Mouse (Mus musculus) C2C12 (cell line): ENCODE measurements at regions not wholly inside any gene's neighbourhood (a gene's known extent, or its start where the extent isn't known, plus 50 kb on each side); places are given as distances from the start of the nearest gene placed in this dataset.
A peak's percentile ranks its signal among the peaks of the same experiment; 100 is the strongest.

Experiments used
- H3K27me3 ChIP-seq: one replicate; pipeline ENCODE4 v1.6.1; 2011; ENCODE audit not compliant: control insufficient read depth, insufficient read depth, insufficient read length
- H3K36me3 ChIP-seq: one replicate; pipeline ENCODE4 v1.6.1; 2011; ENCODE audit not compliant: control insufficient read depth, insufficient read depth
- H3K4me3 ChIP-seq: one replicate; pipeline ENCODE4 v1.5.1; 2011; ENCODE audit warnings: mild to moderate bottlenecking, control low read depth; ENCODE audit not compliant: poor library complexity, insufficient read depth, severe bottlenecking
- H3K79me2 ChIP-seq: one replicate; pipeline ENCODE4 v1.6.1; 2011; ENCODE audit not compliant: control insufficient read depth, insufficient read depth
- H3K79me3 ChIP-seq: one replicate; pipeline ENCODE4 v1.6.1; 2011; ENCODE audit warnings: low read depth, control low read depth
- H3ac ChIP-seq: one replicate; pipeline ENCODE3; 2011; ENCODE audit warnings: low read depth; ENCODE audit not compliant: control insufficient read depth, insufficient read length
- CEBPB ChIP-seq: IDR thresholded peaks from one replicate; pipeline ENCODE4 v1.6.1; 2011; ENCODE audit warnings: low read depth, mild to moderate bottlenecking, control low read depth, moderate library complexity
- CTCF ChIP-seq: IDR thresholded peaks from one replicate; pipeline ENCODE4 v1.5.1; 2011; ENCODE audit not compliant: control insufficient read depth, insufficient read depth, insufficient read length
- FOSL1 ChIP-seq: IDR thresholded peaks from one replicate; pipeline ENCODE4 v1.8.0; 2011; ENCODE audit warnings: mild to moderate bottlenecking, low read length; ENCODE audit not compliant: poor library complexity, insufficient read depth, severe bottlenecking
- MAX ChIP-seq: IDR thresholded peaks from one replicate; pipeline ENCODE4 v1.6.1; 2011; ENCODE audit warnings: mild to moderate bottlenecking, control low read depth
- MYOD1 ChIP-seq: IDR thresholded peaks from one replicate; pipeline ENCODE4 v1.6.1; 2011; ENCODE audit warnings: low read depth; ENCODE audit not compliant: control insufficient read depth, insufficient read length
- MYOG ChIP-seq: IDR thresholded peaks from one replicate; pipeline ENCODE4 v1.6.1; 2011; ENCODE audit not compliant: control insufficient read depth, insufficient read length; ENCODE audit errors: extremely low read depth
- USF1 ChIP-seq: IDR thresholded peaks from one replicate; pipeline ENCODE4 v1.6.1; 2011; ENCODE audit warnings: low read depth, mild to moderate bottlenecking, control low read depth, moderate library complexity

DNA sequence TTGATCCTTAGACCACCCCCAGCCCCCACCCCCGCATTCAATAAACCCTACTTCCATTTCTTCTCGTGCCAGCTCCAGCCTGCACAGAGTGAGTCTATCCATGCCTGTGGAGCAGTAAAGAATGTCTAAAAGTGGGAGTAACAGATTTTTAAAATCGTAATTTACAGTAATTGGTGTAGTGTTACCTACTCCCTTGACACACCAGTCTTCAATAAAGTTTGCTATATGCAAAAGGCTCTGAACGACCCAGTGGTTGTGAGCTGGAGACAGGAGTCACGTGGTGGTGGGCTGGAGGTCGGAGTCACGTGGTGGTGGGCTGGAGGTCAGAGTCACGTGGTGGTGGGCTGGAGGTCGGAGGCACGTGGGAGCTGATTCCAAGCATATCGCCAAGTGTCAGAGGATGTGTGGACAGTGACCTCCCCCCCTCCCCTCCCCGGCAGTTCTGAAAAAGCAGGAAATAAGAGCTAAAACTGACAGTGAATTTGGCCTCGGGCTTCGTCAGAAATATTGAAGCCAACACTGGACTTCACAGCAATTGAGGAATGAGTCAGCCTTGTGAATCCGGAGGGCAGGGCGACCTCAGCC lies 122.2 kb upstream of the Foxn2 start:
- no peaks in the 10 kb centered on the region for H3K36me3 ChIP-seq
- TF ChIP-seq CTCF (no peak), USF1 (peak; percentile 88), MYOD1 (no peak), MYOG (no peak), FOSL1 (no peak), MAX (no peak), CEBPB (no peak)
- H3K79me3 ChIP-seq = no peaks in the 10 kb centered on the region
- no peak overlapping the region for H3K4me3 ChIP-seq
- no peaks in the 10 kb centered on the region for H3K27me3 ChIP-seq
- no peak overlapping the region for H3ac ChIP-seq
- no peaks in the 10 kb centered on the region for H3K79me2 ChIP-seq

GRCm38 (mm10) chr17:88318936-88319335 lies 121.6 kb upstream of the Foxn2 start:
- H3K79me2 ChIP-seq = no peaks in the 10 kb centered on the region
- no peak for TF ChIP-seq FOSL1
- no peak for TF ChIP-seq MYOG
- TF ChIP-seq MYOD1 = no peak
- no peak for TF ChIP-seq USF1
- TF ChIP-seq CTCF = no peak
- no peak for TF ChIP-seq MAX
- no peak for TF ChIP-seq CEBPB
- H3K4me3 ChIP-seq = no peak overlapping the region
- no peaks in the 10 kb centered on the region for H3K36me3 ChIP-seq
- no peak overlapping the region for H3ac ChIP-seq
- H3K27me3 ChIP-seq = no peaks in the 10 kb centered on the region
- H3K79me3 ChIP-seq = no peaks in the 10 kb centered on the region

- H3K79me2 ChIP-seq = no peaks in the 10 kb centered on the region
- H3K4me3 ChIP-seq = no peak overlapping the region
- TF ChIP-seq MYOG = no peak
- no peak for TF ChIP-seq USF1
- TF ChIP-seq MYOD1 = no peak
- TF ChIP-seq CTCF = no peak
- TF ChIP-seq FOSL1 = no peak
- no peak for TF ChIP-seq CEBPB
- TF ChIP-seq MAX = no peak
- no peaks in the 10 kb centered on the region for H3K36me3 ChIP-seq
- H3K27me3 ChIP-seq = no peaks in the 10 kb centered on the region
- no peak overlapping the region for H3ac ChIP-seq
- H3K79me3 ChIP-seq = no peaks in the 10 kb centered on the region
These were observed 119.8 kb upstream of the Foxn2 start for GRCm38 (mm10) chr17:88320686-88321085.

GRCm38 (mm10) chr17:88325326-88325909 lies 115.1 kb upstream of the Foxn2 start:
- Histone ChIP-seq H3K36me3 (no peaks in the 10 kb centered on the region), H3ac (no peak overlapping the region), H3K79me2 (no peaks in the 10 kb centered on the region), H3K79me3 (no peaks in the 10 kb centered on the region), H3K27me3 (no peaks in the 10 kb centered on the region), H3K4me3 (no peak overlapping the region)
- TF ChIP-seq MYOG = no peak
- no peak for TF ChIP-seq MAX
- TF ChIP-seq MYOD1 = no peak
- TF ChIP-seq CTCF = no peak

- Histone ChIP-seq H3K27me3 (no peaks in the 10 kb centered on the region), H3K79me2 (no peaks in the 10 kb centered on the region), H3K79me3 (no peaks in the 10 kb centered on the region), H3K4me3 (no peak overlapping the region), H3K36me3 (no peaks in the 10 kb centered on the region), H3ac (no peak overlapping the region)
- TF ChIP-seq MAX (no peak), FOSL1 (no peak), CEBPB (no peak), MYOG (no peak), MYOD1 (no peak), CTCF (no peak), USF1 (no peak)
These were observed 114.4 kb upstream of the Foxn2 start for GRCm38 (mm10) chr17:88325910-88326739.

GRCm38 (mm10) chr17:88326740-88327123 lies 113.8 kb upstream of the Foxn2 start:
- Histone ChIP-seq H3K36me3 (no peaks in the 10 kb centered on the region), H3K79me3 (no peaks in the 10 kb centered on the region), H3K79me2 (no peaks in the 10 kb centered on the region), H3K27me3 (no peaks in the 10 kb centered on the region), H3K4me3 (no peak overlapping the region), H3ac (no peak overlapping the region)
- TF ChIP-seq CEBPB = no peak
